Mouse (Mus musculus): Measurements from ENCODE around the gene Rapgef4.

DNA sequence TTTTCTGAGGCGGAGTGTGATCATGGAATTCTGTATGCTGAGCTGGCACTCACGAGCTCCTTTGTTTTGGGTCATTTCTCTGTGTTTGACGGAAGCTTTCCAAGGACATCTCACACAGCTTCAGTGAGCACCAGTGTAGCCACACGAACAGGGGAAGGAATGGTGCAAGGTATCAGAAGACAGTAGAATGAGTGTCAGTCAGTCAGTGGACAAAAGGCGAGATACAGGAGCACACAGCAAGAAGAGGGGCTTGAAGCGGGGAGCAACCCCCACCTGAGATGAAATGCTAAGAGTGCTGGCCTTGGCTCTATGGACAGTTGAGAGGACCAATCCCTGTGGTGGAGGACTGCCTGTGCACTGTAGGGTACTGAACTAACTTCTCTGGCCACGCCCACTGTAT, 259.7 kb downstream of the Rapgef4 start:
- TF ChIP-seq CEBPB (IDR thresholded peaks at IDR 0.05; ENCODE audit: low read depth) (no peak), CTCF (IDR thresholded peaks at IDR 0.05; ENCODE audit: control insufficient read depth, insufficient read depth, insufficient read length) (no peak)
